ENCODE assay signal across 14 mouse cellular contexts in the genomic region with DNA sequence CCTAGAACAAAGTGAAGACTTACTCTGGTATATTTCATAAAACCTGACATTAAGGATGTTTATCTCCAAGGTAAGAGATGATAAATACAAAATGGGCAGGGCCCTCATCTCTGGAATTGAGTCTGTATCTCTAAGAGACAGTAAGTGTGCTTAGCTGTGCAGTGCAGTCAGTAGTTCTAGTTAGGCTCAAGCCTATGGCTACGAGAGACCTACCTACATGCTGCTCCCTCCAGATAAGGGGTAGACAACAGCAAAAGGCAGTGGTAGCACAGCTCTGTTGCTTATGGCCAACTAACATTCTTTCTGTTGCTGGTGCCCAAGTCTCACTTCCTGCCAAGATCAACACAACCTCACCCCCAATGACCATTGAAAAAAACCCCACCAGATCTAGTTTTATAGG. TPM values are rescaled to one million over a fixed set of nuclear protein-coding genes. Genes with fewer than 3 reads are reported as not detected.
A peak's percentile ranks its signal among the peaks of the same experiment; 100 is the strongest.
DNase-seq lines count a peak whose midpoint lies in the region; ATAC-seq and TF ChIP-seq lines count a peak whose summit lies in the region.
"Had no signal": no experiment of that assay in that cellular context is flagged by ENCODE, and none has a peak within 500 bp of the region (broad histone marks: within the 10 kb centered on the region; RNA-seq: fewer than 3 reads in every experiment).

No protein-coding gene starts in this region.

- TF ChIP-seq POLR2A in CH12.LX (IDR thresholded peaks at IDR 0.05; ENCODE audit: low read depth, low read length), result peak; percentile 19; the same call in 1 of the 2 replicates

- no peak overlapping the region for H3K4me2 ChIP-seq in heart, embryonic 16.5 days (ENCODE audit: low read depth, low read length)
- no peak overlapping the region for H3K4me2 ChIP-seq in CH12.LX (ENCODE audit: insufficient read depth, low read depth, poor library complexity, severe bottlenecking)
- H3K4me2 ChIP-seq in liver, embryonic 14.5 days (ENCODE audit: low read depth), result peak overlapping the region; percentile 31
- H3K4me2 ChIP-seq: neural tube, embryonic 13.5 days had no signal

- no peaks in the 10 kb centered on the region for H3K27me3 ChIP-seq in heart, embryonic 16.5 days (ENCODE audit: control insufficient read depth, insufficient read depth, low read length)
- H3K27me3 ChIP-seq in CH12.LX (replicated peaks), result no peaks in the 10 kb centered on the region
- H3K27me3 ChIP-seq in liver, embryonic 14.5 days (ENCODE audit: control insufficient read depth, insufficient read depth, low read length), result no peaks in the 10 kb centered on the region
- H3K27me3 ChIP-seq: neural tube, embryonic 13.5 days had no signal

- H3K36me3 ChIP-seq in heart, embryonic 16.5 days (ENCODE audit: control insufficient read depth, insufficient read depth), result peaks cover 33% of the 10 kb centered on the region
- H3K36me3 ChIP-seq in CH12.LX (replicated peaks in 1 of 2; ENCODE audit: control insufficient read depth in 1 of 2, insufficient read depth in 1 of 2, low read length in 1 of 2), result peaks cover 64 to 93% of the 10 kb centered on the region in 2 experiments
- H3K36me3 ChIP-seq in liver, embryonic 14.5 days (replicated peaks; ENCODE audit: control insufficient read depth, insufficient read depth, low read depth), result peaks cover 51% of the 10 kb centered on the region

- no peak for DNase-seq in heart, postnatal 4 days
- no peak for DNase-seq in CH12.LX (ENCODE audit: extremely low read depth)
- peak; percentile 57 for DNase-seq in c-Kit-positive CD71-positive TER-119-negative erythroid progenitor cells, embryonic 14.5 days (ENCODE audit: low read depth)
- DNase-seq in liver, embryonic 14.5 days (ENCODE audit: low read depth in 3 of 3, low spot score in 3 of 3), result peak; percentile 51 to 60 (median 52)
- no peak for DNase-seq in gastrocnemius, postnatal 14 days
- DNase-seq in adrenal gland, postnatal 25 days, result no peak
- no peak for DNase-seq in gastrocnemius, postnatal 25 days
- DNase-seq: adrenal gland, postnatal 36 days; kidney, adult 9 months; lung, postnatal 36 days; right cerebral cortex, postnatal 4 days had no signal

- no peak overlapping the region for H3K9ac ChIP-seq in heart, embryonic 16.5 days (ENCODE audit: low read length)
- no peak overlapping the region for H3K9ac ChIP-seq in CH12.LX (ENCODE audit: insufficient read depth, low read depth)
- no peak overlapping the region; the same call in 1 of the 2 replicates for H3K9ac ChIP-seq in liver, embryonic 14.5 days (replicated peaks)
- H3K9ac ChIP-seq: neural tube, embryonic 13.5 days had no signal

- no peak for TF ChIP-seq EP300 in CH12.LX (IDR thresholded peaks at IDR 0.05; ENCODE audit: low read length)
- peak; percentile 80 for TF ChIP-seq EP300 in liver, embryonic 14.5 days (IDR thresholded peaks at IDR 0.05; ENCODE audit: low read depth)

- dilution Hi-C loops in CH12.LX (cut with MboI; ENCODE audit: extremely low pct_ligation_motif_present, extremely low pct_unique_long_range_greater_than_20kb, low sequenced_read_pairs), result no loop called here

- H3K9me3 ChIP-seq in heart, embryonic 16.5 days (replicated peaks; ENCODE audit: control insufficient read depth, low read length), result no peaks in the 10 kb centered on the region
- H3K9me3 ChIP-seq in CH12.LX (replicated peaks; ENCODE audit: low read length), result no peaks in the 10 kb centered on the region
- no peaks in the 10 kb centered on the region for H3K9me3 ChIP-seq in liver, embryonic 14.5 days (ENCODE audit: control insufficient read depth, low read length)
- H3K9me3 ChIP-seq: neural tube, embryonic 13.5 days had no signal

- no peaks in the 10 kb centered on the region; the same call in 1 of the 2 replicates for H3K4me1 ChIP-seq in heart, embryonic 16.5 days (ENCODE audit: control insufficient read depth, insufficient read depth, low read length)
- H3K4me1 ChIP-seq in CH12.LX (ENCODE audit: control insufficient read depth in 1 of 2, insufficient read depth in 2 of 2), result no peaks in the 10 kb centered on the region
- peaks cover 19 to 22% of the 10 kb centered on the region in 2 experiments for H3K4me1 ChIP-seq in liver, embryonic 14.5 days (replicated peaks; ENCODE audit: control insufficient read depth in 2 of 2, insufficient read depth in 2 of 2, low read length in 1 of 2)
- H3K4me1 ChIP-seq: neural tube, embryonic 13.5 days had no signal

- in situ Hi-C loops in CH12.LX (cut with MboI; ENCODE audit: low pct_ligation_motif_present, low pct_unique_long_range_greater_than_20kb, low sequenced_read_pairs), result no loop called here

- no peak for TF ChIP-seq CTCF in CH12.LX (conservative IDR thresholded peaks at IDR 0.05 in 1 of 2, IDR thresholded peaks at IDR 0.05 in 1 of 2; ENCODE audit: low read depth in 2 of 2, low read length in 2 of 2)
- TF ChIP-seq CTCF in liver, embryonic 14.5 days (IDR thresholded peaks at IDR 0.05; ENCODE audit: low read depth), result no peak

- WGBS in heart, embryonic 16.5 days, result 73% methylated on average over 1 of the region's 1 CpGs
- 4% methylated on average over 1 of the region's 1 CpGs for WGBS in liver, embryonic 14.5 days (ENCODE audit: insufficient replicate concordance)

- no peak overlapping the region for H3K4me3 ChIP-seq in heart, embryonic 16.5 days (ENCODE audit: low read length)
- no peak overlapping the region for H3K4me3 ChIP-seq in CH12.LX (replicated peaks in 1 of 3; ENCODE audit: low read depth in 2 of 3, low read length in 2 of 3, poor library complexity in 1 of 3)
- no peak overlapping the region for H3K4me3 ChIP-seq in liver, embryonic 14.5 days (ENCODE audit: insufficient read depth in 1 of 2, low read depth in 2 of 2, low read length in 2 of 2)
- H3K4me3 ChIP-seq: neural tube, embryonic 13.5 days had no signal

- H3K79me2 ChIP-seq in CH12.LX (replicated peaks; ENCODE audit: control insufficient read depth, extremely low read depth, insufficient read depth, poor library complexity, severe bottlenecking), result peaks cover 9% of the 10 kb centered on the region; the same call in 1 of the 2 replicates

- no peak for TF ChIP-seq RAD21 in CH12.LX (IDR thresholded peaks at IDR 0.05; ENCODE audit: low read depth, low read length)

- intact Hi-C loops in gastrocnemius, postnatal 14 days (cut with DNase I; ENCODE audit: low total_unique reads), result no loop called here

- ATAC-seq in heart, embryonic 16.5 days (replicated peaks; ENCODE audit: extremely low read depth, insufficient read depth, low FRiP score), result no peak
- ATAC-seq in liver, embryonic 14.5 days (ENCODE audit: insufficient read depth), result peak; percentile 94
- ATAC-seq: midbrain, embryonic 16.5 days had no signal

- H3K27ac ChIP-seq in heart, embryonic 16.5 days (ENCODE audit: low read length), result 0 out of 2 replicates have a peak overlapping the region, but pooled peaks have one; percentile 23
- H3K27ac ChIP-seq in CH12.LX (ENCODE audit: insufficient read depth, low read depth), result 0 out of 2 replicates have a peak overlapping the region, but pooled peaks have one; percentile 4
- H3K27ac ChIP-seq in liver, embryonic 14.5 days, result peak overlapping the region; percentile 29
- H3K27ac ChIP-seq: neural tube, embryonic 13.5 days had no signal

TF ChIP-seq in CH12.LX, 34 proteins besides CTCF, POLR2A, EP300 and RAD21:
- TF ChIP-seq UBTF (IDR thresholded peaks at IDR 0.05; ENCODE audit: low read depth, low read length) (no peak), RCOR1 (conservative IDR thresholded peaks at IDR 0.05; ENCODE audit: low read depth, low read length) (no peak), TBP (conservative IDR thresholded peaks at IDR 0.05; ENCODE audit: low read depth, low read length) (no peak), ZNF384 (IDR thresholded peaks at IDR 0.05; ENCODE audit: low read depth, low read length) (no peak)
TF ChIP-seq in CH12.LX: peak in this region for 0.

RNA-seq across cellular contexts. Expression of a gene that starts 24.3 kb away (rescaled TPM):
- 63.0 and 73.4 TPM in 2 replicates for polyA plus RNA-seq in heart, embryonic 16.5 days (2015; fragmentation: Nextera tagmentation; extraction: Ambion mirVana)
- total RNA-seq in heart, postnatal 4 days (2021), result 100 to 1,000 TPM; 220 to 229 TPM
- 86.4 and 120 TPM in 2 replicates for total RNA-seq in CH12.LX (2012; rRNA removed)
- total RNA-seq in CH12.LX (2014; rRNA removed), result 63.1 and 74.9 TPM in 2 replicates
- 143 and 151 TPM in 2 replicates for polyA plus RNA-seq in CH12.LX (2012; ENCODE audit: insufficient read length, low read depth)
- 28.2 and 29.5 TPM in 2 replicates for polyA plus RNA-seq in liver, embryonic 14.5 days (2012; rRNA removed)
- polyA plus RNA-seq in liver, embryonic 14.5 days (2014; fragmentation: Nextera tagmentation; extraction: Ambion mirVana), result 14.3 and 20.3 TPM in 2 replicates
- 10 to 100 TPM; 82.1 to 89.8 TPM for total RNA-seq in gastrocnemius, postnatal 14 days (2021)
- 191 and 212 TPM in 2 replicates for total RNA-seq in adrenal gland, postnatal 25 days (2021)
- total RNA-seq in gastrocnemius, postnatal 25 days (2021), result 100 to 1,000 TPM in 1 of 2 experiments, 10 to 100 TPM in 1; 94.5 to 102 TPM

RNA-seq across cellular contexts. Expression of a gene that starts 50.9 kb away (rescaled TPM):
- polyA plus RNA-seq in heart, embryonic 16.5 days (2015; fragmentation: Nextera tagmentation; extraction: Ambion mirVana), result 41.7 and 53.1 TPM in 2 replicates
- total RNA-seq in heart, postnatal 4 days (2021), result 100 to 1,000 TPM; 265 to 269 TPM
- total RNA-seq in CH12.LX (2012; rRNA removed) (53.9 and 54.5 TPM in 2 replicates), CH12.LX (2014; rRNA removed) (107 and 143 TPM in 2 replicates)
- 136 and 140 TPM in 2 replicates for polyA plus RNA-seq in CH12.LX (2012; ENCODE audit: insufficient read length, low read depth)
- polyA plus RNA-seq in liver, embryonic 14.5 days (2012; rRNA removed), result 11.1 and 18.2 TPM in 2 replicates
- 42.1 and 43.8 TPM in 2 replicates for polyA plus RNA-seq in liver, embryonic 14.5 days (2014; fragmentation: Nextera tagmentation; extraction: Ambion mirVana)
- 100 to 1,000 TPM in 1 of 2 experiments, 10 to 100 TPM in 1; 96.6 to 101 TPM for total RNA-seq in gastrocnemius, postnatal 14 days (2021)
- 141 and 192 TPM in 2 replicates for total RNA-seq in adrenal gland, postnatal 25 days (2021)
- 100 to 1,000 TPM in 1 of 2 experiments, 10 to 100 TPM in 1; 96.4 to 101 TPM for total RNA-seq in gastrocnemius, postnatal 25 days (2021)

RNA-seq across cellular contexts. Expression of a gene that starts 54.2 kb away (rescaled TPM):
- polyA plus RNA-seq in heart, embryonic 16.5 days (2015; fragmentation: Nextera tagmentation; extraction: Ambion mirVana), result 0.26 and 0.34 TPM in 2 replicates
- total RNA-seq in heart, postnatal 4 days (2021), result under 1 TPM; 0.60 to 0.72 TPM
- total RNA-seq in CH12.LX (2012; rRNA removed) (not detected in 2 replicates), CH12.LX (2014; rRNA removed) (not detected in 2 replicates)
- not detected in 2 replicates for polyA plus RNA-seq in CH12.LX (2012; ENCODE audit: insufficient read length, low read depth)
- polyA plus RNA-seq in liver, embryonic 14.5 days (2012; rRNA removed), result 12.7 and 13.1 TPM in 2 replicates
- 10.2 and 12.6 TPM in 2 replicates for polyA plus RNA-seq in liver, embryonic 14.5 days (2014; fragmentation: Nextera tagmentation; extraction: Ambion mirVana)
- under 1 TPM; 0.09 to 0.12 TPM for total RNA-seq in gastrocnemius, postnatal 14 days (2021)
- total RNA-seq in adrenal gland, postnatal 25 days (2021), result 3.3 and 4.1 TPM in 2 replicates
- total RNA-seq in gastrocnemius, postnatal 25 days (2021), result under 1 TPM; 0.11 to 0.13 TPM

Comparison
In these comparisons a context has a peak if more than half of its experiments do, and no peak if none do; other contexts are left out.
1. DNase-seq: peak in c-Kit-positive CD71-positive TER-119-negative erythroid progenitor cells, embryonic 14.5 days (single experiment) and liver, embryonic 14.5 days (3 of 3); none in heart, postnatal 4 days (single experiment), CH12.LX (single experiment), gastrocnemius, postnatal 14 days (single experiment), adrenal gland, postnatal 25 days (single experiment) and gastrocnemius, postnatal 25 days (single experiment).
2. Peak in every context shown above with its lines, with median percentiles within 50 percentile points of each other: H3K27ac ChIP-seq.